Mouse (Mus musculus): ENCODE measurements around the gene Gm42906.

DNA sequence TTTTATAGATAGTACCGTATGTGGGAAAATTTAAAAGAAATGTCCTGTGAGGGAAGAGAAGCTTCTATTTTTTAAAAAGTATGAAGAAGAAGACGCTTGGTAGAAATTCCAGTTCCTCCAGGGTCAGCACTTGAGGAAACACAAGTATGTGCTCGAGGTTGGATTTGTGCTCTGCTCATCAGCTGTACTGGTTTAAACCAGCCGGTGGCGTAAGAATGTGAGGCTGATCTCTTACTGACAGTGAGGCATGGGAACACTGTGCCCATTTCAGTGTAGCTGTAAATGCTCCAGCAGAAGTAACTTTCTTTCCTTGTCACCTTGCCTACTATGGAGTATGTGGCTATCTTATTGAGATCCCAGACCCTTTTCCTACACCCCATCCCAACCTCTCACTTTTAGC, 374.8 kb downstream of the Gm42906 start:
- TF ChIP-seq MXI1 (IDR thresholded peaks at IDR 0.05; ENCODE audit: low read depth, low read length), result no peak
- TF ChIP-seq ETS1 (conservative IDR thresholded peaks at IDR 0.05; ENCODE audit: low read depth, low read length), result no peak
- no peak for TF ChIP-seq CTCF (conservative IDR thresholded peaks at IDR 0.05 in 1 of 2, IDR thresholded peaks at IDR 0.05 in 1 of 2; ENCODE audit: low read depth in 2 of 2, low read length in 2 of 2)
- TF ChIP-seq ZMIZ1 (IDR thresholded peaks at IDR 0.05; ENCODE audit: low read depth, low read length), result no peak
- TF ChIP-seq POLR2A (IDR thresholded peaks at IDR 0.05; ENCODE audit: low read depth, low read length), result no peak
- no peak for TF ChIP-seq MAZ (IDR thresholded peaks at IDR 0.05; ENCODE audit: low read depth, low read length)
- TF ChIP-seq MEF2A (IDR thresholded peaks at IDR 0.05; ENCODE audit: borderline replicate concordance, low read depth, low read length), result no peak
- no peak for TF ChIP-seq RCOR1 (conservative IDR thresholded peaks at IDR 0.05; ENCODE audit: low read depth, low read length)
- TF ChIP-seq RAD21 (IDR thresholded peaks at IDR 0.05; ENCODE audit: low read depth, low read length), result no peak
- TF ChIP-seq CHD1 (IDR thresholded peaks at IDR 0.05; ENCODE audit: low read depth, low read length), result no peak
